Mouse (Mus musculus): ENCODE measurements around the gene Cbx5.

DNA sequence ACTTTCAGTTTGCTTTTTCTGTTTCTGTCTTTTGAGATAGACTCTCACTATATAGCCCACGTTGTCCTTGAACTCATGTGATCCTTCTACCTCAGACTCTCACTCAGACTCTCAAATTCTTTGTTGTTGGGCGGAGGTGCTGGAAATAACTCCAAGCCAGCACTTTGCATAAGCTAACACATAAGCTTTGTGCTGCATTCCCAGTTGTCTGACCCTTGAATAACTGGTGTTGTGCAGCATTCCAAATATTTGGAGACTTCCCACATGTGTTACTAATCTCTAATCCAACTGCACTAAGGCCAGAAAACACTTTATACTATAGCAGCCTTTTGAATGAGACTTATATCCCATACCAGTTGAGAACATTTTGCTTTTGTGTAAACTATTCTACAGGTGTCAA, 10.7 kb downstream of the Cbx5 start:
- no peak for TF ChIP-seq CTCF (IDR thresholded peaks at IDR 0.05; ENCODE audit: control insufficient read depth, insufficient read depth, insufficient read length)
- no peak for TF ChIP-seq USF1 (IDR thresholded peaks at IDR 0.05; ENCODE audit: low read depth)
- TF ChIP-seq MYOG (IDR thresholded peaks at IDR 0.05; ENCODE audit: control insufficient read depth, extremely low read depth, insufficient read length): no peak

Measured in C2C12 (cell line).